Mouse (Mus musculus): ENCODE results near the gene Gins3. TPM values are rescaled to one million over a fixed set of nuclear protein-coding genes. Genes with fewer than 3 reads are reported as not detected.

Gene Gins3
- polyA plus RNA-seq, 1 experiment from 2014 or later: 5.1 TPM

DNA sequence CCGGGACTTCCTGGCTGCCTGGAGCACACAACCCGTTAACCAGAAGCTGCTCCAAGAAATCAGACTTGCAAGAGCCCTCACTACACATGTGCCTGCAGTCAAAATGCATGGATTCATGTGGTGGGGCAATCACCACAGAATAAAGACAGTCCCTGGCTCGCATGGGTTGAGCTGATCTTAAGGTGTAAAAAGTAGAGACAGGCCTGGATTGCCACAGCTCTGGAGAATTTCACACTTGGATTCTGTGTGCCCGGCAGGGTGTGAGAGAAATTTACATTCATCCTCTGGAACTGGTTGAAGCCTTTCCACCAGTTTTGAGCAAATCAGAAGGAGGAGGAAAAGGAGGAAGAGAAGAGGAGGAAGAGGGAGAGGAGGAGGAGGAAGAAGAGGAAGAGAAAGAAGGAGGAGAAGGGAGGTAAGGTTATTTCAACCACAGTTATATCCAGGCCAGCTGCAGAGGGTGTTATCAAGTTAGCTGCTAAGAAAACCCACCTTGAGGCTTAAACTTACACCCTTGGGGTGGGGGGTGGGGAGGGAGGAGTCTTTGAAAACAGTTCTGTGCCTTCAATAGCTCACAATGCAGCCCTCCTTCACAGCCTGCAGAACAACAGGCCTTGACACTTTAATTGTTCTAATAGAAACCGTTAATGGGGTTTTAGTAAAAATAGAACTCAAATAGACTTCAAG is 23.2 kb downstream of the Gins3 start:
- H3K27me3 ChIP-seq (ENCODE audit: insufficient read depth, low read length): no peaks in the 10 kb centered on the region
- no peaks in the 10 kb centered on the region for H3K4me1 ChIP-seq (ENCODE audit: insufficient read depth)
- no peak for TF ChIP-seq EP300 (IDR thresholded peaks at IDR 0.05; ENCODE audit: low read depth)
- TF ChIP-seq CTCF (IDR thresholded peaks at IDR 0.05; ENCODE audit: low read depth): no peak
- no peak overlapping the region for H3K27ac ChIP-seq (ENCODE audit: low read depth)
- H3K4me2 ChIP-seq (ENCODE audit: low read depth, low read length): no peak overlapping the region
- DNase-seq (no peak), ATAC-seq (no peak)
- no peak overlapping the region for H3K4me3 ChIP-seq (ENCODE audit: low read depth, low read length)
- H3K9me3 ChIP-seq (ENCODE audit: low read length): no peaks in the 10 kb centered on the region
- no peaks in the 10 kb centered on the region for H3K36me3 ChIP-seq (replicated peaks; ENCODE audit: insufficient read depth, low read length)
- 57% methylated on average over 5 of the region's 5 CpGs for WGBS (ENCODE audit: insufficient replicate concordance)
- no peak overlapping the region for H3K9ac ChIP-seq (replicated peaks)

DNA sequence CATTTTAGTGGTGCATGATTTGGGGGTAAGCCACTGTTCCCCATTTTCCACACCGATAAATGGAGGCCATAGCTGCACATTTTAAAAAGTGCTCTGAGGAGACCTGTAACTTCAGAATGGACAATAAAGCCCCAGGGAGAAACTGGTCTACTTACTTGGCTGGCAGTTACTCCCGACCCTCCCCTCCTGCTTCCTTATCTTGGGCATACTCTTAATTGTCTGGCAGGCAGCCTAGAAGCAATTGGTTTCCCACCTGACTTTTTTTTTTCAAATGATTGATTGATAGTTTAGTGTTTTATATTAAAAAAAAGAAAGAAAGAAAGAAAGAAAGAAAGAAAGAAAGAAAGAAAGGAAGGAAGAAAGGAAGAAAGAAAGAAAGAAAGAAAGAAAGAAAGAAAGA is 24.3 kb downstream of the Gins3 start:
- H3K27ac ChIP-seq (ENCODE audit: low read depth): no peak overlapping the region
- H3K36me3 ChIP-seq (replicated peaks; ENCODE audit: insufficient read depth, low read length): no peaks in the 10 kb centered on the region
- no peak for DNase-seq
- no peak overlapping the region for H3K4me2 ChIP-seq (ENCODE audit: low read depth, low read length)
- H3K4me1 ChIP-seq (ENCODE audit: insufficient read depth): no peaks in the 10 kb centered on the region
- TF ChIP-seq CTCF (IDR thresholded peaks at IDR 0.05; ENCODE audit: low read depth) (no peak), EP300 (IDR thresholded peaks at IDR 0.05; ENCODE audit: low read depth) (no peak)
- ATAC-seq: no peak
- no peaks in the 10 kb centered on the region for H3K9me3 ChIP-seq (ENCODE audit: low read length)
- H3K4me3 ChIP-seq (ENCODE audit: low read depth, low read length): no peak overlapping the region
- WGBS (ENCODE audit: insufficient replicate concordance): 34% methylated on average over 2 of the region's 2 CpGs
- no peaks in the 10 kb centered on the region for H3K27me3 ChIP-seq (ENCODE audit: insufficient read depth, low read length)
- no peak overlapping the region for H3K9ac ChIP-seq (replicated peaks)

DNA sequence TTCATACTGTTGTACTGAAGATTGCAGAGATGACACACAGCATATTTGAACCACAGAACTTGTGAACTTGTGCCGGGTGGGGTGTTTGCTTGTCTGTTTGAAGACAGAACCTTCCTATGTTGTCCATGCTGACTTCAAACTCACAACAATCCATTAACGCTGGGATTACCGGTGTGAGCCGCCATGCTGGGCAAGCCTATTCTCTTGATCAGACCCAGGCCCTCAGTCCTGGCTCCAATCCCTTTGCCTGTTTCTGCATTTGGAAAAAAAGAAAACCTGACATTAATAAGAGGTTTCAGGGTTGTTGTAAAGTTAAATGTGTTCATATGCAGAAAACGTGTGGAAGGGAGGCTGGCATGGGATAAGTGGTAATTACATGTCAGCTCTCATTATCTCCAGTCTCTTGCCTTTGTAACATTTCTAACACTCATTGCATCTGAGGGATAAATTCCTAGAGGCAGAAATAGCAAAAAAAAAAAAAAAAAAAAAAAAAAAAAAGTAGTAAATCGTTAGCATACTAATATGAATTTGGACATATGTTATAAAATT is 27.2 kb downstream of the Gins3 start:
- no peak overlapping the region for H3K9ac ChIP-seq (replicated peaks)
- no peak overlapping the region for H3K27ac ChIP-seq (ENCODE audit: low read depth)
- H3K4me3 ChIP-seq (ENCODE audit: low read depth, low read length): no peak overlapping the region
- H3K4me2 ChIP-seq (ENCODE audit: low read depth, low read length): no peak overlapping the region
- H3K36me3 ChIP-seq (replicated peaks; ENCODE audit: insufficient read depth, low read length): no peaks in the 10 kb centered on the region
- no peak for DNase-seq
- no peaks in the 10 kb centered on the region for H3K27me3 ChIP-seq (ENCODE audit: insufficient read depth, low read length)
- ATAC-seq: no peak
- H3K9me3 ChIP-seq (ENCODE audit: low read length): no peaks in the 10 kb centered on the region
- H3K4me1 ChIP-seq (ENCODE audit: insufficient read depth): no peaks in the 10 kb centered on the region
- WGBS (ENCODE audit: insufficient replicate concordance): 73% methylated on average over 6 of the region's 6 CpGs
- TF ChIP-seq EP300 (IDR thresholded peaks at IDR 0.05; ENCODE audit: low read depth): no peak

DNA sequence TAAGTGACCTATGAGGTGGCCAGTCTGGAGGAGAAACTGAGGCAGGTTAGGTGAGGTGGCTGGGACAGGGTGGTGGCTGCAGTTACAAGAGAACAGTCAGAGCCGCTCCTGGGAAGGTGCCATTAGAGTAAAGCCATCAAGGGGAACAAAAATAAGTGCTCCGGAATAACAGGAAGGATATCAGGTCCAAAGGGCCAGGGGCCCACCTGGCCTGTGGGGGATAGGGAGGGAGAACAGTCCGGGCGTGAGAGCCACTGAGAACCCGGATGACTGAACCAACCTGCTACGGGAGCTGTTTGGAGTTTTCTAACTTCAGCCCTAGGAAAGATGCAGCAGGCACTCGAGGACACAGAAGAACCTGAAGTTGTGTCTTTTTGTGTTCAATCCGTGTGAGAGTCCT is 27.8 kb downstream of the Gins3 start:
- H3K27me3 ChIP-seq (ENCODE audit: insufficient read depth, low read length): no peaks in the 10 kb centered on the region
- WGBS (ENCODE audit: insufficient replicate concordance): 67% methylated on average over 8 of the region's 8 CpGs
- no peak overlapping the region for H3K27ac ChIP-seq (ENCODE audit: low read depth)
- no peaks in the 10 kb centered on the region for H3K9me3 ChIP-seq (ENCODE audit: low read length)
- H3K4me2 ChIP-seq (ENCODE audit: low read depth, low read length): no peak overlapping the region
- ATAC-seq: no peak
- H3K36me3 ChIP-seq (replicated peaks; ENCODE audit: insufficient read depth, low read length): no peaks in the 10 kb centered on the region
- no peak overlapping the region for H3K4me3 ChIP-seq (ENCODE audit: low read depth, low read length)
- no peak for TF ChIP-seq EP300 (IDR thresholded peaks at IDR 0.05; ENCODE audit: low read depth)
- TF ChIP-seq CTCF (IDR thresholded peaks at IDR 0.05; ENCODE audit: low read depth): no peak
- no peak for DNase-seq
- H3K9ac ChIP-seq (replicated peaks): no peak overlapping the region
- H3K4me1 ChIP-seq (ENCODE audit: insufficient read depth): no peaks in the 10 kb centered on the region

DNA sequence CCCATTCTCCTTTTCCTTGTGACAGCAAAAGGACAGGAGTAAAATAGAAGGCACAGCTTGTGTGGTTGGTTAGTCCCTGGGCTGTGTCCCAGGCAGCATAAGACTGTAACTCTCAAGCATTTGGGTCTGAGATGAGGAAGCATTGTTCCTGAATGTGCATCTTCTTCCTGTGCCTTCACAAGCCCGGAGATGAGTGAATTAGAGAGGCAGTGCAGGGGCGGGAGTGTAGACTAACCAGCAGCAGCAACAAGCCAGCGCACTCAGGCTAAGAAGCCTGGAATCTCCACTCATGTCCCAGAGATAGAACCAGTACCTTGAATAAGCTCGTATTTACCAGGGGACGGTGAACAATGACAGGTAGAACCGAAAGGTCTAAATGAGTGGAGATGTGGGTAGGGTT is 28.3 kb downstream of the Gins3 start:
- TF ChIP-seq EP300 (IDR thresholded peaks at IDR 0.05; ENCODE audit: low read depth): no peak
- TF ChIP-seq CTCF (IDR thresholded peaks at IDR 0.05; ENCODE audit: low read depth): no peak
- H3K36me3 ChIP-seq (replicated peaks; ENCODE audit: insufficient read depth, low read length): no peaks in the 10 kb centered on the region
- no peaks in the 10 kb centered on the region for H3K4me1 ChIP-seq (ENCODE audit: insufficient read depth)
- H3K9ac ChIP-seq (replicated peaks): no peak overlapping the region
- no peaks in the 10 kb centered on the region for H3K9me3 ChIP-seq (ENCODE audit: low read length)
- ATAC-seq (no peak), DNase-seq (no peak)
- H3K4me3 ChIP-seq (ENCODE audit: low read depth, low read length): no peak overlapping the region
- H3K27ac ChIP-seq (ENCODE audit: low read depth): no peak overlapping the region
- H3K27me3 ChIP-seq (ENCODE audit: insufficient read depth, low read length): no peaks in the 10 kb centered on the region
- H3K4me2 ChIP-seq (ENCODE audit: low read depth, low read length): no peak overlapping the region
- 78% methylated on average over 6 of the region's 6 CpGs for WGBS (ENCODE audit: insufficient replicate concordance)

DNA sequence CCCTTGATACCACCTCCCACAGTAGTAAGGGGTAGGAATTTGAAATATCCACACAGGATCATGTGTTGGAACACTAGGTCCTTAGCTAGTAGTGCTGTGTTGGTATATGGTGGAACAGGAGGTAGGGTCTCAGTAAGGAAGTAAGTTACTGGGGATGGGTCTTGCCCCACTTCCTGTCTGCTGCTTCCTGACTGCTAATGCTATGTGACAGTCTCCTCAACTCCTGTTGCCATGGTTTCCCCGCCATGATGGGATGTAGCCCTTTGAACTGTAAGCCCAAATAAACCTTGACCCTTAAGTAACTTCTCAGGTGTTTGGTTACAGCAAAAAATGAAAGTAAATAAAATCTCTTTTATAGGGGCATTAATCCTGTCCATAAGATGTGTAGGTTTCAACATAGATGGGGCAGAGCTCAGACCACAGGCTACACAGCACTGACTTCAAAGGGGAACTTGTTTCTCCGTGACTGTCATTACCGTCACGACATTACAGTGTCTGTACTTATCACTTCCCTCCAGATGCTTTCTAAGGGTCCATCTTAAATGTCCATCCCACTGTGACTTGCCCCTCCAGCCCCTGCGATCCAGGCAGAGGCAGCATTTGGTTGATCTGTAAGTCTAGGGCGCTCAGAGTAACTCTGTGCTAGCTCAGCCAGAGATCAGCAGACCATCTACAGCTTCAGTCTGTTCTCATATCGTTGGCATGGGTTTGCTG is 29.8 kb downstream of the Gins3 start:
- 58% methylated on average over 7 of the region's 7 CpGs for WGBS (ENCODE audit: insufficient replicate concordance)
- Histone ChIP-seq H3K9ac (replicated peaks) (no peak overlapping the region), H3K9me3 (ENCODE audit: low read length) (no peaks in the 10 kb centered on the region), H3K27me3 (ENCODE audit: insufficient read depth, low read length) (no peaks in the 10 kb centered on the region), H3K27ac (ENCODE audit: low read depth) (no peak overlapping the region), H3K4me2 (ENCODE audit: low read depth, low read length) (no peak overlapping the region), H3K36me3 (replicated peaks; ENCODE audit: insufficient read depth, low read length) (no peaks in the 10 kb centered on the region), H3K4me3 (ENCODE audit: low read depth, low read length) (no peak overlapping the region), H3K4me1 (ENCODE audit: insufficient read depth) (no peaks in the 10 kb centered on the region)
- ATAC-seq (no peak), DNase-seq (no peak)
- TF ChIP-seq EP300 (IDR thresholded peaks at IDR 0.05; ENCODE audit: low read depth): no peak
- TF ChIP-seq CTCF (IDR thresholded peaks at IDR 0.05; ENCODE audit: low read depth): no peak

Measured in liver, postnatal 0 days (tissue).